Mouse (Mus musculus) erythroblast, adult 5-6 weeks (primary cell): ENCODE results near the gene Arl3. TPM values are rescaled to one million over a fixed set of nuclear protein-coding genes. Genes with fewer than 3 reads are reported as not detected.
"Not testable (repeated sequence)": the region's sequence is repeated elsewhere in the genome, so short reads cannot be mapped to it uniquely, and the experiment has no call there.

Source experiments
- ATAC-seq: replicated peaks from 2 replicates; pipeline ENCODE4 v1.8.0; 2016; ENCODE audit warnings: moderate number of reproducible peaks, mild to moderate bottlenecking, moderate TSS enrichment, inconsistent platforms; ENCODE audit not compliant: poor library complexity, low FRiP score, severe bottlenecking
- total RNA-seq, 2 experiments: library from RNA; stranded (forward) in 1 of 2; stranded (reverse) in 1 of 2; fragments of 150-400 nt in 1 of 2; fragments of 200-764, 138-1000 nt in 1 of 2; gene quantifications; 2 replicates each; pipeline versions ENCODE4 v1.2.3 to v1.2.4; 2015 to 2017; ENCODE audit warnings: low replicate concordance in 2 of 2

Arl3 gene
- total RNA-seq, 2 experiments from 2014 or later = 3.2 to 4.2 TPM

GRCm38 (mm10) chr19:46592751-46593439, 19.9 kb upstream of the Arl3 start:
- no peak for ATAC-seq

- no peak for ATAC-seq
Measured at GRCm38 (mm10) chr19:46591575-46591974, 18.6 kb upstream of the Arl3 start.

GRCm38 (mm10) chr19:46587823-46588508, 15.0 kb upstream of the Arl3 start:
- peak; percentile 81 for ATAC-seq

- ATAC-seq = no peak
Measured at GRCm38 (mm10) chr19:46575196-46575595, 2.2 kb upstream of the Arl3 start.

- no peak for ATAC-seq
Measured at GRCm38 (mm10) chr19:46573990-46574389, 992 bp upstream of the Arl3 start.

GRCm38 (mm10) chr19:46572548-46572947, 450 bp downstream of the Arl3 start:
- peak; percentile 47 for ATAC-seq

- ATAC-seq = no peak
Measured at GRCm38 (mm10) chr19:46571878-46572244, 1.1 kb downstream of the Arl3 start.

GRCm38 (mm10) chr19:46571211-46571877, 1.7 kb downstream of the Arl3 start:
- not testable (repeated sequence) for ATAC-seq

GRCm38 (mm10) chr19:46564043-46564462, 8.9 kb downstream of the Arl3 start:
- ATAC-seq = no peak

GRCm38 (mm10) chr19:46563603-46564002, 9.4 kb downstream of the Arl3 start:
- no peak for ATAC-seq

GRCm38 (mm10) chr19:46562581-46563515, 10.2 kb downstream of the Arl3 start:
- ATAC-seq = no peak

- peak; percentile 79 for ATAC-seq
Measured at GRCm38 (mm10) chr19:46562132-46562531, 10.9 kb downstream of the Arl3 start.

- no peak for ATAC-seq
Measured at GRCm38 (mm10) chr19:46558631-46559030, 14.4 kb downstream of the Arl3 start.

GRCm38 (mm10) chr19:46558009-46558408, 15.0 kb downstream of the Arl3 start:
- no peak for ATAC-seq

GRCm38 (mm10) chr19:46553541-46553955, 19.4 kb downstream of the Arl3 start:
- peak; percentile 90 for ATAC-seq

- ATAC-seq = no peak
Measured at GRCm38 (mm10) chr19:46552496-46552895, 20.5 kb downstream of the Arl3 start.

GRCm38 (mm10) chr19:46550385-46550784, 22.6 kb downstream of the Arl3 start:
- no peak for ATAC-seq

GRCm38 (mm10) chr19:46548110-46548509, 24.9 kb downstream of the Arl3 start:
- no peak for ATAC-seq

- no peak for ATAC-seq
Measured at GRCm38 (mm10) chr19:46547565-46547964, 25.4 kb downstream of the Arl3 start.

- ATAC-seq = no peak
Measured at GRCm38 (mm10) chr19:46542750-46543149, 30.2 kb downstream of the Arl3 start.
